Mouse (Mus musculus) left cerebral cortex, postnatal 25 days (tissue): ENCODE data around the gene Tdrd1. TPM values are rescaled to one million over a fixed set of nuclear protein-coding genes. Genes with fewer than 3 reads are reported as not detected.
"Not testable (repeated sequence)": the region's sequence is repeated elsewhere in the genome, so short reads cannot be mapped to it uniquely, and the experiment has no call there.

Experiments used
- DNase-seq, 2 experiments: peaks; one replicate each; pipeline ENCODE4 v3.0.0; 2022; ENCODE audit warnings: low spot score in 2 of 2, mixed read lengths in 1 of 2
- intact Hi-C: fragments of 180-260 bp; cut with DNase I; formaldehyde crosslinking; loops from one replicate; pipeline ENCODE4 v1.15.1; 2025
- total RNA-seq, 2 experiments: library from RNA; stranded (reverse); gene quantifications; 2 replicates each; pipeline ENCODE4 v1.2.3; 2021

Tdrd1 gene
- total RNA-seq, result under 1 TPM; 0.25 to 0.39 TPM

DNA sequence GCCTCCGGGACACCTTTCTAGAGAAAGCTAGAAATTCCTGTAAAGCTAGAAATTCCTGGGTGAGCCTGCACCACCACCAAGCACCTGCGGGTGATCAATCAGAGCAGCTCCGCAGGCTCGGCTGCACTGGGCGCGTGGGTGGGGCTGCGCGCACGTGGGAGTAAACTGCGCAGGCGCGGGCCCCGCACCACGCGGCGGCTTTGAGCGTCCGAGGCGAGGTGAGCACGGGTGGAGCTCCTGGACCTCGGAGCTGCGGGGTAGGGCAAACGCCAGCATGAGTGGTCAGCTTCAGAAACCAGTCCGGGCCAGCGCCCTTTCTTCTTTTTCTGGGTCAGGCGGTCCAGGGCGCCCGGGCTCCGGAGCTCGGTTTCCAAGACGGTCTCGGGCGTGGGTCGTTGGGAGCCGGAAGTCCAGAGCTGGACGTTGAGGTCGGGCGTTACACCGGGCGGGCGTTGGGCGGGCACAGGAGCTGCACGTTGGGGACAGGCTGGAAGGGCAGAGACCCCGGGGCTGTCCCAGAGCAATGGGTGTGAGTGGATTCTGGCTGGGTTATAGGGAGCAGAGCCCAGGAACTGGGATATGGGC is at the start of gene Tdrd1:
Gene Tdrd1 (plus strand): TSS at position 163 of the 585 bp plus-strand sequence.
- no peak for DNase-seq
- intact Hi-C loops, result loop anchor here (10.0 kb wide), 1 partner anchor 179 kb away; the partner anchor contains the start of gene Afap1l2

DNA sequence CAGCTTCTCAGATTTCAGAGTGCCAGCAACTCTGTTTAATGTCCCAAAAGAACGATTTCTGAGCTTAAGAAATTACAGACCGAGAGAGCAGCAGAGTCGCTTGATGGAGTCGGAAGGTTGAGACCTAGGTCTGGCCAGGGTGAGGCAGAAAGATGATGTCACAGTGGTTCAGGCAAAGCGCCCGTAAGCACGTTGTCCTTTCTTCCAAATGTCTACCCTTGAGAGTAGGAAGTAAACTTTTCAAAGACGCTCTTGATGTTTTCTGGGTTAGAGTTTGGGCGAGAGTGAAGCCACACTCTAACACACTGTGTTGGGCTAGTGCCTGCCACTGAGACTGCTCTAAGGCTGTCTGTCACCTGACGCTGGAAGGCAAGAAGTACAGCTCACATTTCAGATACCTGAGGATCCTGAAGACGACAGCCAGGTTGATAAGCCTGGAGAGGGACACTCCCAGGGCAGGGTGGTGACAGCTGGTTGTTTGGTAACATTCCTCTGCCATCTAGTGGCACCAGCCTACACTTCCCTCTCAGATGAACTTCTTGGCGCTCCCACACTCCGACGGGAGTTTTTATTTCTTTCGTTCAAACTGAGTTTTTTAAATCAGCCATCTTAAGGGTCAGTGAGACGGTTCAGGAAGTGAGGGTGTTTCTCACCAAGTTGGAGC is 49.2 kb upstream of the Tdrd1 start:
- peak; percentile 52 to 69 for DNase-seq
- intact Hi-C loops, result loop anchor here (1.0 kb wide), 2 partner anchors 211 to 354 kb away; no protein-coding TSS in a partner anchor

DNA sequence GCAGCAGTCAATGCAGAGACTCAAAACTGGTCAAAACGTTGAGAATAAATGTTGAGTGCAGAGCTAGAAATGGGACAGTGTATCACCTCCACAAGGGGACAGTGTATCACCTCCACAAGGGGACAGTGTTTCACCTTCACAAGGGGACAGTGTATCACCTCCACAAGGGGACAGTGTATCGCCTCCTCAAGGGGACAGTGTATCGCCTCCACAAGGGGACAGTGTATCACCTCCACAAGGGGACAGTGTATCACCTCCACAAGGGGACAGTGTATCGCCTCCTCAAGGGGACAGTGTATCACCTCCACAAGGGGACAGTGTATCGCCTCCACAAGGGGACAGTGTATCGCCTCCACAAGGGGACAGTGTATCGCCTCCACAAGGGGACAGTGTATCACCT is 47.5 kb upstream of the Tdrd1 start:
- DNase-seq, intact Hi-C loops: not testable (repeated sequence)

DNA sequence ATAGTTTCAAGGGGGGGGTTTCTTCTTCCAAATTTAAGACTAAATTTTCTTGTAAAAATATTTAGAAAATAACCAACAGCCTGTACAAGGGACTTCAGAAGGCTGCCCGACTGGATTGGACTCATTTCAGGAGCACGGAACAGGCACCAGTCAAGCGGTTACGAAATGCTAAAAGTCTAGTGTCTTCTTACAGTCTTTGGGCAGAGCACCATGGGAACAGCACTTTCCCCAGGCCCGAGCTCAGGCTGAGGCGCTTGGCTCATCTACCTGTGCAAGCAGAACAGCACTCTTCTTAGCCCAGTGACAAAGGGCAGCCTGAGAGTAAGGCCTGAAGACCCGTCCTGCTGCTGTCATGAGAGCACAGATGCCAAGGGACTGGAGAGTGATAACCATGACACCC is 38.1 kb upstream of the Tdrd1 start:
- DNase-seq, result no peak
- intact Hi-C loops, result no loop called here

DNA sequence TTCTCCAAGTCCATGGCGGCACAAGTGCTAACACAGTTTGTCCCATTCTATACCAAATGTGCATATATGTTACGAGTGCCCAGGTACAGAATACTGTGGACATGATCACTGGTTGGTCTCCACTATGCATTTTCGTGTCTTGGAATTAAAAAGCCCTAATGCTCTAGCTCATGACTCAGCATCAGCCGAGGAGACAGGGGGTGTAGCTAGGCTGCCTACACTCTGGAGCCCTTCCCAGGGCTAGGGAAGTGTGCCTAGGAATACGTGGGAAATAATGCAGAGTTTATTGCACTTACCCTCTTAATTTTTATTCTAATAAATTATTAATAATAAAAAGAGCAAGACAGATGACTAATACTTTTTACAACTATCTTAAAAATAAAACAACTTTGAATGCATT is 37.1 kb upstream of the Tdrd1 start:
- peak in 1 of 2 experiments; percentile 20 for DNase-seq
- intact Hi-C loops, result no loop called here

DNA sequence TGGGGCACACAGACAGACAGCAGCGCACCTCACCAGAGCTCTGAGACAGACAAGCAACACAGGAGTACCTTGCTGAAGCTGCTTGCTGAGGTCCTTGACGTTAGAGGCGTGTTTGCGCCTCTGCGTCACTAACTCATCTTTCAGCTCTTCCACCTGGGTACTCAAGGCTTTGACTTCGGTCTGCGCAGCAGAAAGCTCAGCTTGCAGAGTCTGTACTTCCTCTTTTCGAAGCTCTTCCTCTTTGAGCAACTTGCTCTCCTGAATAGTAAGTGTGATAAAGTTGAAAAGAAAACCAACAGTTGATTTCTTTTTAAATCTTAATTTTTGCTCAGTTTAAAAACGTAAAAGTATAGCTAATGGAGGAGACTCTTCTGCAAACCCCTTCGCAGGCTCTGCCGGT is 28.6 kb upstream of the Tdrd1 start:
- intact Hi-C loops, result no loop called here
- no peak for DNase-seq

DNA sequence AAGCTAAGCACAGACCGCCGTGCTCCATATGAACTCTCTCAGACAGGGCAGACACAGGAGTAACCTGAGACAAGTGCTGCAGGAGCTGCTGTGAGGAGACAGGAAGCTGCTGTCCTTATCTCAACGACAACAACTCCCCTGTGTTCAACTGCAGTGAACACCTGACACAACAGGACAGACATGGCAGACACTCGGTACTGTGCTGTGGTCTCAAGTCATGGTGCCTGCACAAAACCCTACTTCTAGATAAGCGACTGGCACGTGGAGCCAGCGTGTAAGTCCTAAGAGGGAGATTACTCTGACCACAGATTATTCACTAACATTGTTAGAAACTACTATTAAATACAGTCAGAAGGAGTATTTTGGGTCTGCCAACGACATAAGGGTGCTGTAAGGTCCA is 25.8 kb upstream of the Tdrd1 start:
- intact Hi-C loops, result no loop called here

DNA sequence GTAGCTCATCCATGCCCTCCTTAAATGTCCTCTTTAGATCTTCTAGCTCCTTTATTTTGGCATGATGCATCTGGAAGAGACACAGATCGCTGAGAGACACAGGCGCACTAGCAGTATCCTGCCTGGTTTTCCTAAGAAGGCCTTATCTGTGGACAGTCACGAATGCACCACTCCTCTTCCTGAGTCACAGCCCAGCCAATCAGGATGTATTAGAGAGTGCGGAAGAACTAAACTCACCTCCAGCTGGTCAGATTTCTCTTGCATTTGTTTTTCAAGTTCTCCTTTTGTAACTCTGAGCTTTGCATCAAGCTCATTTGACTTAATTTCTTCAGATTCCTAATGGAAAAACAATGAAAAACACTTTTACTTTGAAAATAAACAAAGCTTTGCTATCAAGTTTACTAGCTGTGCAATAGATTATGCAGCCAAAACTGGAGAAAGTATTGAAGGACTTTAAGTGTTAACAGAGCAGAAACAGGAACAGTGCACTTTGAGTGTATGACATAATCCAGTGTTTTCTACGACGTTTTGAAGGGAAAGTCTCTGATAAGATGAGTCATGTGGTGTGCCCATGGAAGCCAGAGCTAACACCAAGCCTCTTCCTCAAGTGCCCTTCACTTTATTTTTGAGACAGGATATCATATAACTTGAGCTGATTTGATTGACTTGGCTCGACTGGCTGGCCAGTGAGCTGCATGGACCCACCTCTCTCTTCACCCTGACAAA is 24.9 kb upstream of the Tdrd1 start:
- intact Hi-C loops, result no loop called here
- no peak for DNase-seq

More for the DNA sequence above, 25.8 kb upstream of the Tdrd1 start:
- no peak for DNase-seq

DNA sequence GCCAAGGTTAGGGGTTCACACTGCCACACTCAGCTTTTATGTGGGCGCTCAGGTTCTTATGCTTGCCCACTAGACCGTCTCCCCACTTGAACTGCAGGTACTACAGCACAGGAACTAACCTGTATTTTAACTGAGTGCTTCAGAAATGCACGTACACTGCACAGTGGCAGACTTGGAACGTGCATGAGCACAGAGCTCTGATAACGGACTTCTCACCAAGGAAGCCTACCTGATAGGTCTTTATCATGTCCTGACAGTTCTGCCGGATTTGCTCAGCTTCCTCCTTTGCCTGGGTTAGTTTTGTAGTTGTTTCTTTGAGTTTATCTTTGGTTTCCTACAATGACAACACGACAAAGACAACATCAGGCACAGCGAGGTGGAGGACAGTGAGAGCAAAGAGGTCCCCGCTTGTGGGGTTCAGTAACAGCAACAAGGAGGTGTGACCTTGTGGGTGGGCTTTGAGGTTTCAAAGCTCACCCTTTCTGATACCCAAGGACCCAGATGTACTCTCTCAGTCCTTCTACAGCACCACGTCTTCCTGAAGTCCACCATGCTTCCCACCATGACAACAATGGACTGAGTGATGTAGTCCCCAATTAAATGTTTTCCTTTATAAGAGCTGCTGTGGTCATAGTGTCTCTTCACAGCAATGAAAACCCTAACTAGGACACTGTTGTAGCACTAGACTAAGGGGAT is 24.2 kb upstream of the Tdrd1 start:
- intact Hi-C loops, result no loop called here
- DNase-seq, result no peak

DNA sequence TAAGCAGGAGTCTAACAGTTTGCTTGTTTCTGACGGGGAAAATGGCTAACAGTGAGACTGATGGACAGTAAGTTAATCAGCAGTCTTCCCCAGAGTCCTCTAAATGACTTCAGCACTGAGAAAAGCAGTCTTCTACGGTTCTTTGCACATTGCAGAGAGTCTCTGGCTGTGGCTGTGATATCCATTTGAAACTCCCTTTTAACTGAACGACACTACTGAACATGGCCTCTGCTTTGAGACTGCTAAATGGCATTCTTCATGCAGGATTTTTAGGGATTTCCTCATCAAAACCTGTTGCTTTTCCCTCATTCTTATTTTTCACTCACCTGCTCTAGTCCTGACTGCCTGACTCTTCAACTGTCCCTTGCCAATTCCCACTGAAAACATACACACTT is 23.7 kb upstream of the Tdrd1 start:
- no peak for DNase-seq
- intact Hi-C loops, result no loop called here

DNA sequence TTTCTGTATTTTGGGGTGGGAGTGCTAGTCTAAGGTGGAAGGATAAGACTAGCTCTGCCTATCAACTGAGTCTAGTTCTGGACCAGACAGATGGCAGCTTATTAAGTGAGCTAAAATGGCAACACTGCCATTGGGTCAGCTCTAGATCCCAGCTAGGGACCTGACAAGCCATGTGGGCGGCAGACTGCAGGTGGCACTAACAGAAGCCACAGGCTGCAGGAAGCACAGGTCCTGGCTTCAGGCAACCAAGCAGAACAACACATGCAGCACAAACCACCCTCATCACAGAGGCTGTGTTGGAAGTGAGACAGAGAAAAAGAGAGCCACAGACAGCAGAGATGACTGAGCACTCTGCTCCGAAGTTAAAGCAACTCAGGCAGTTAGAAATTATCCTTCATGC is 20.6 kb upstream of the Tdrd1 start:
- no peak for DNase-seq

DNA sequence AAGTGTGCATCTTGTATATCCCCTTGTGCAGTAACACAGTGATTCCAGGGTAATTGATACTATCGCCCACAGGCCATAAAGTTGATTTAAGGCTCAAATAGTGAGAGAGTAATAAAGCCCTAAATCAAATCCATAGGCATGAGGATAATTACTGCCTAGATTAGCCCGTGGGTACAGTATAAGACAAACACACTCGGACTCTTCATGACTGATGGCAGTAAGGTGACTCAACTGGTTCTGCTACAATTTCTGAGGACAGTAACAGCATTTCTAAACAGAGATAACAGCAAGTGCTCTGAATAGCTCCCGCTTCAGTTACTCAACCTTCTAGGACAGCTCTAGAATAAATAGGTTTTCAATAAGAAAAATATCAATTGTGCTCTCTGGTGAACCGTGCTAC is 18.9 kb upstream of the Tdrd1 start:
- intact Hi-C loops, result no loop called here
- DNase-seq, result no peak

More for the DNA sequence above, 20.6 kb upstream of the Tdrd1 start:
- intact Hi-C loops, result no loop called here

DNA sequence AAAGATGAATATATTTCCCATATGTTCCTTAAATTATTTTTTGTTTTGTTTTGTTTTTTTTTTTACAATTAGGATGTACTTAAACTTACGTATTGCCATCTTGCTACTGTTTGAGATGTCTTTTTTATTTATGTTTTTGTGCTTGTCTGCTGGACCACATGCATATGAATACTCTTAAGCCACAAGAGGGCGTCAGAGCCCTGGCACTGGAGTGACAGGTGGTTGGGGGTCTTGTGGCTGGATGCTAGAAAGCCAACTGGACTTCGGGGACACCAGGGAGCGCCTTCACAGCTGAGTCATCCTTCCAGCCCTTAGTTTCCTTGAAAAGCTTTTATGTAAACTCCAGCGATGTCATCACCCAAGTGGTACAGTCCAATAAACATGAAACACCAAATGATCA is 17.2 kb upstream of the Tdrd1 start:
- intact Hi-C loops, result no loop called here

DNA sequence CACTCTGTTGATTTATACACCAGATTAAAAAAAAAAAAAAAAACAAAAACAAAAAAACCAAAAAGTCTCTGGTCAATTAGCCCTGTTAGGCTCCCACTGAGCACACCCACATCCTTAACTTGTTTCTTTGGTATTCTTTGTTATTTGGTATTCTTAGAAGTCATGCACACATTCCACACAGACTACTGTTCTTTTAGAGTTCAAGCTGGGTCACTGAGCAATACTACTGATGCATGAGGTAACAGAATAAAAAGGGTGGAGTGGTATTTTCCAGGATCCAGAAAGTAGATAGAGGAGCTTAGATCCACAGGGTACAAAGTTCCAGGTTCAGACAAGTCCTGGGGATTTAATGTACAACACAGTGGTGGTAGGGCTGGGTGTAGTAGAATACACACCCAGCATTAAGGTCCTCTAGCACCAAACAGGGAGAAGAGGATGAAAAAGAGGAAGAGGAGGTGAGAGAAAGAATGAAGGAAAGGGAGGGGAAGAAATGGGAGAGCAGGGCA is 15.3 kb upstream of the Tdrd1 start:
- intact Hi-C loops, result loop anchor here (5.0 kb wide), 1 partner anchor 388 kb away; no protein-coding TSS in a partner anchor
- DNase-seq, result no peak

More for the DNA sequence above, 17.2 kb upstream of the Tdrd1 start:
- no peak for DNase-seq

DNA sequence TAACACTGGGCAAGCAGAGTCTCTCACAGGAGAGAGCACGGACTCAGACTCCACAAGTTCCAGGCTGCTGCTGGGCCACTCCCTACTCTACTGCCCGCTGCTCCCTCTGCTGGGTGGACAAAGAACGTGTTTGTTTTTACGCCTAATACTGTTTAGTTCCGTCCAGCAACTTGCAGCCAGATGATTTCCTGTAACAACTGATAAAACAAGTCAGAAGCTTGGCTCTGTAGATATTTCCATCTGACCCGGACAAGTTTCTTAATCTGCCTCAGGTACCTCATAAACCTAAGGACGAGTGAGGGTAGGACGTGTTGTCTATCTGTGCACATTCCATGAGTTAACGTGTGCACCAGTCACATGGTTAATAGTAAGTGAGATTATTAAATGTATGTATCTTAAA is 14.4 kb upstream of the Tdrd1 start:
- peak in 1 of 2 experiments; percentile 39 for DNase-seq
- intact Hi-C loops, result loop anchor here (5.0 kb wide), 1 partner anchor 389 kb away; no protein-coding TSS in a partner anchor

DNA sequence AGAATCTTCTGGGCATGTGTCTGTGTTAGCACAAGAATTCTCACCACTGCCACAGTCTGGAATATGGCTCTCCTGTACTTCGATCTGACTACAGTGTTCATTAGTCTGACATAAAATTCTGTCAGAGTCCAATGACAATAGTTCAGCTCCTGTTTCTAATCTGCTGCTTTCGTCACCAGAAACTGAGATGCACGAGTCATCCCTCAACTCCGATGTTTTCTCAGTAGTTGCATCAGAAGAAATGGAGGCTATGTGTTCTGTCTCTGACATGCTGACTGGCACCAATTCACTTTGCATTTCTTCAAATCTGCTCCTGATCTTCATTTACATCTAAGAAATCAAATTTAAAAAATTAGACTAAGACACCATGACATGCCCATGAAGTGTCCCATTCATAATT is 12.6 kb upstream of the Tdrd1 start:
- DNase-seq, result no peak
- intact Hi-C loops, result loop anchor here (5.0 kb wide), 1 partner anchor 391 kb away; no protein-coding TSS in a partner anchor

DNA sequence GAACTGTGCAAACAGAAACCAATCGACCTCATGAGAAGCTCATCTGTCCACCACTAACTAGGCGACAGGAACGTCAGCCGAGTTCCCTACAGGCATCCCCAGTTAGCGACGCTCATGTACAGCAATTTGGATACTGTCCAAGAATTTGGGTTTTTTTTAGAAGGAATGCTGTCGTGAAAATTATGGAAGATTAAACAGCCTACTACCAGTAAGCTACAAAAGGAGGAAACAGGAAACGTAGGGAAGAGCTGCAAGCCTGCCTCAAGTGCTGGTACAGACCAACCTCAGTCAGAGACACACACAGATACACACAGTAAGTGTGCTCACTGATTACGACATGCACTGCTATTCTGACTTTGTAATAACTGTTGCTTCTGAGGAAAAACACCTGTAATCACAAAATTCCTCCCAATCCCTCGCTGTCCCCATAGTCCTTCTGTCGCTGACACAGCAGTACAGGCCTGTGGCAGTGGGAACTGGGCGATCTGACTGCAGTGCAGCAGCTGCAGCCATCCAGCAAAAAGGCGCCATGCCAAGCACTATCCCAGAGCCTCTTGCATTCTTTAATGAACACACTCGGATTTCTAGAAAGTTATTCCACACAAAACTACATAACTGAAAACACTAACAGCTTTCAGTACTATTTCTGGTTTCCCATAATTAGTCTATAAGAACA is 8.0 kb upstream of the Tdrd1 start:
- peak; percentile 37 to 44 for DNase-seq
- intact Hi-C loops, result no loop called here

DNA sequence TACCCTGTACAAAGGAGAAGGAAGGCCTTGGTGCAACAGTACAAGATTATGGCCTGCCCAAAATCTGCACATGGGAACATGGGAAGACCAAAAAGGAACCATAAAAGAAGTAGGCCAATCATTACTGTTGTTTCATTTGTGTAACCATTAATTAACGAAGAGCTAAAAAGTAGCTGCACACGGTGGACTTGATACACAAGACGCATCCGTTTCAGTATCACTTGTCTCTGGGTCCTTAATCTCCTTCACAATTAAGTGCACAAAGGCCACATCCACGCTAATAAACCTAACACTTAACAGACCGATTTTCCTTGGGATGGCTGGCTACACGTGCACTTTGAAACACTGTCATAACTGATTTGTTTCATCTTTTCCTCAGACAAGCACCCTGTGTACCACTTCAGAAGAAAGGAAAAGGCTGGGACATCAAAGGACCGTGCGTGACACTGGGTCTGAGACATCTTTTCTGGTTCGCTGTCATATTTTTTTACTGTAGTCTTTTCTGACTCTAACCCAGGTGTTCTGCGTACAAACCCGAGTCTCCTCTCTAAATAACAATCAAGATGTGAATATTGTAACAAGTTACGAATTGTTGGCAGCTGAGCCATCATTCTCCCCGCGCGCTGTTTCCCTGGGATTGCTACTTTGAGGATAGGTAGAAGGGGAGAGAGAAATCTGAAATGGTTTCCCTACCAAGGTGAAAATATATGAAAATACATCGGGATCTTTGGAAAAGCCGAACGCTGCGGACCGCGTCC is 4.8 kb upstream of the Tdrd1 start:
- DNase-seq, result no peak
- intact Hi-C loops, result loop anchor here (5.0 to 10.0 kb wide), 2 partner anchors 86 to 184 kb away; partner anchors contain the start of gene Afap1l2
